Mouse (Mus musculus): Measurements from ENCODE around the gene Cul1.

Gene Cul1

DNA sequence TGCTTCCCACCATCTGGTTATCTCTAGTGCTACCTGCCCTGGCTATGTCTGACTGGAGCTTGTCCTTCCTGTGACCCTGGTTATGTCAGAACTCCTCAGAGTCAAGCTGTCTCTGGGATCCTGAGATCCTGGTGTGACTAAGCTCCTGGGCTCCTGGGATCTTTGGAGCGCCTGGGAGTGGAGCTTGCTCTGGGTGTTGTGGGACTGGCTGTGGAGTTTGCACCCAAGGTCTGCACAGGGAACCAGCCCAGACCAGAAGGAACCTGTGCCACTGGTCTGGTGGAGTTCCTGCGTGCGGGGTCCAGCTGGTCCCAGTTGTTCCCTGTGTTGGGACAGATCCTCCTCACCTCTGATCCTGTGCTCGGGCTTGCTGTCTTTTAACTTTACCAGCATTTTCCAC lies 41.4 kb downstream of the Cul1 start:
- DNase-seq = no peak

DNA sequence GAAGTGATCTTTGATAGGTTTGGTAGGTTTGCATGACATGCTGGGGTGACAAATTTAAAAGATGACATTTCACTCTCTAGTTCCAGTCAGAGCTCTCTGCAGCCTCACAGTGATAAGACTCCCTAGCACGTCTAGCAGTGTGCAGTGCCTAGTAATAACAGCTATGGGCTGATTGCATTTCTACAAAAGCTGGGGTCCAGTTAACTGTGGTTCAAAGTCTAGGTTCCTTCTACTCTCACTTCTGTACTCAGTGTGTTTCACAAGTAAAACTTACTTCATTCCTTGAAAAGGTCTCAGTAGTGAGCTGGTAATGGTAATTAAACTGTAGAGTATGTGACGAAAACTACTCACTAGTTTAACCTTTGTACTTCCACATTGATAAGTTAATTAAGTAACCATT lies 66.8 kb downstream of the Cul1 start:
- DNase-seq = no peak

DNA sequence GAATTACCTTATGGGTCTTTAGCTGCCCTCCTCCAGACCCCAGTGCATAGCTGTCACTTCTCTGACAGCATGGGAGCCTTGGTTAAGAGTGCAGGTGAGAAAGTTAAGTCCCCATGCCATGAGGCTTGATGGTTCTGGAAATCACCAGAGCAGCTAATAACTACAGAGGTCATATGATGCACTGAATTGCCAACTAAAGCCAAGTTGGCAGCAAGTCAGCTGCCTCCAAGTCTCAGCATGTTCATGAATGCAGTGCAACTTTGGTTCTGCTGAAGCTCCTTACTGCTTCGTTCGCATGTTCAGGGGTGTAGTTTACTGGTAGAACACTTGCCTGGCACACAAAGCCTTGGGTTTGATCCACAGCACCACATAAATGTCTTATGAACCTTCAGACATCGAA lies 69.2 kb downstream of the Cul1 start:
- DNase-seq = no peak

DNA sequence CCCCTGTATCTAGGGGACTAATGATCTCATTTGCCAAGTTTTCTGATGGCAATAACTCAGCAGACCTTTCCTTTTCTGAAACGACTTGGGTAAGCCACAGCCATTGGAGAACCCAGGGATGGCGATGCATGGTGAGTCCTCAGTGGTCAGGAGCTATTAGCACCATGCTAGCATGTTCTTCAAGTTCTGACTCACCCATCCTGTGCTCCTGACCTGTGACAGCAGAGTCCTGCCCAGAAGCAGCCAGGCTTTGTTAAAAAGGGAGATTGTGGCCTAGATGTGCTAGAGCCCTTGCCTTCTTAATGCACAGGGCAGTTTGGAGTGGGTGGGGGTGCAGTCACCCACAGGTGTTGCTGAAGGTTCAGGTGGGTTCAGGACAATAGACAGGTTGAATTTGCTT lies 71.8 kb downstream of the Cul1 start:
- no peak for DNase-seq

DNA sequence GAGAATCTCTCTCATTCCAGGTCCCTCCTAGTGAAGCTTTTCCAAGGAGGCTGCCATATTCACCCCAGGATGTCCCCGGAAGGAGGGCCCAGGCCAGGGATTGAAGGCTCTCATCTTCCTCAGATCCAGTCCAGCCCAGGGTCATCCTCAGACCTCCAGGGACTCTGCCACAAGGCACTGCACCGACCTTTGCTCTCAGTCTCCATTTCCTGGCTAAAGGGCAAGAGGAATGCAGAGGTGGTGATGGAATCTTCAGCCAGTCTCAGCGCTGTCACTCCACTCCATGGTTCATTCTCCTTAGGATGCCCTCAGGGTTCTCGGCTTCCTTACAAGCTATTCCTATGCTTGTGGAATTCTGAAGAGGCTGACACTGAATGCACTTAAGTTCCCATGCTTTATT lies 73.2 kb downstream of the Cul1 start:
- DNase-seq = no peak

DNA sequence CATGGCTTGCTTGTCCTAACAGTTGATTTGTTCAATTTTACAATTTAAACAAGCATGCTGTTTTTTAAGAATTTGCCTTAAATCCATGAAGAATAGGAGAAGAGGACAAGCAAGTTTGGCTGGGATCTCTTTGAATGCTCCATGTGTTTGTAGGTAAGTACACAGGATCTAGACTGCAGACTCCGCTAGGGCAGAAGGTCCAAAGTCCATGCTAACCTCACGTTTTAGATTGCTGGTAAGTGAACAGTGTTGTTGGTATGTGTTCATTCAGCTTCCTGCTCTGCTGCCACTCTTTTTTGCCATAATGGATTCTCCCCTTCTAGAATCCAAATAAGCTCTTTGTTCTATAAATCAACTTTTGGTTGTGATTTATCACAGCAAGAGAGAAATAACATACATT lies 73.9 kb downstream of the Cul1 start:
- DNase-seq = no peak

DNA sequence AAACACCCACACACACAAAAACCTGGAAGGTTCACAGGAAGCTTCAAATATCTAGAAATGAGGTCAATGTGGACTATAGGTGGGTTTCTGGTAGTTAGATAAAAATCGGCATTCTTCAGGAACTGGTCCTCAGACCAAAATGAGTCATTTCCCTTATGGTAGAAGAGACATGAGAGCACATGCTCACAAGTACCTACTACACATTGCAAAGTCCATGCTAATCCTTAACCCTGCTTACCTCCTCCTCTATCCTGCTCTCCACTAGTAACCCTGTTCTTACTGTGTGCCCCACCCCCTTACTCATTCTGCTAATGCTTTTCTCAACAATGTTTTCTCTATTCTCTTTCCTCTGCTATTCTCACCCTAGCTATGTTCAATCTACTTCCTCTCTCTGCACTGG lies 74.5 kb downstream of the Cul1 start:
- DNase-seq = no peak

DNA sequence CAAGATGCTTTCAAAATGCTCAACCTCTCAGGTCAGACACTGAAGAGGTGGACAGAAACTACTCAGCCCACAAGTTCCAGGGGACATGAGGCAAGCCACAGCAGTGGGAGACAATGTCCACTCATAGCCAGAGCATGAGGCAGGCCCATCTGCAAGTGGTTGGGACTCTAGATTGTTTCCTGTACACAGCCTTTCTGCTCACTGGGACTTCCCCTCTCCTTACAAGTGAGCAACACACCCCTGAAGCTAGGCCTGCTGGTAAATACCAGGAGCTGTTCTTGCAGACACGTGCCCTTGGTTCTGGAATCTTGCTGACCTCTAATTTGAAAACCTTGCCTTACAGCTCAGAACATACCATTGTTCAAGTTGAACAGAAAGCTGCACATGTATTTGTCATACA lies 79.3 kb downstream of the Cul1 start:
- no peak for DNase-seq

DNA sequence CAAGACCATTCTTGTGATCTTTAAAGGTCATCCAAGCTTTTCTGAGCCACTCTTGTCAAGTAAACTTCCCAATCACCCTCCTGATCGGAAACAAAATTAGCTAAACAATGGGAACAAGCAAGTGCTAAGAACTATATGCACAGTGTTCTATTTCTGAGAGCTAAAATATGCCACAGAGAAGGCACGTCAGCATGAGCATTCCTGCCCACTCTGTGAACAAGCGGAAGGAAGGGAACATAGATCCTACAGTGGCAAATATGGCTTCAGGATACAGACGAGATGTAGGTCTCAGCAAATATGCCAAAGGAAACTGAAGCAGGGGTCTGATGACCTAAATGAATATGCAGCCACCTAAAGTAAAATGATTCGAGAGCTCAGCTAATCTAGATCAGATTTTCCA lies 82.1 kb downstream of the Cul1 start:
- DNase-seq = no peak

DNA sequence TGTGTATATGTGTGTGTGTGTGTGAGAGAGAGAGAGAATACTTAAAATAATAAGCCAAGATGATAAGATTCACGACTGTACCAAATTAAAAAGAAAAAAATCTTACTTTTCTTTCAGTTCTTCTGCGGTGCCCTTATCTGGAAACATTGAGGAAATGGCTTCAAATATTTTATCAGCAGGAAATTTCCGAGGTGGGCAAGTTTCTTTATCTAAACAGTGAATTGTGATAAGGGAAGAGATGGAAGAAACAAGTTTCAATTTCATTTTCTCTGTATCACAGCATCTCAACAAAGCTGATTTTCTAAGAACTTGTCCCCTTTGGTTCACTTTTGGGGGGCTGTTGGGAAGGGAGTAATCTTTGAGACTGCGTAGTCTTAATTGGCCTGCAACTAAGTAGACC lies 99.1 kb downstream of the Cul1 start:
- no peak for DNase-seq

DNA sequence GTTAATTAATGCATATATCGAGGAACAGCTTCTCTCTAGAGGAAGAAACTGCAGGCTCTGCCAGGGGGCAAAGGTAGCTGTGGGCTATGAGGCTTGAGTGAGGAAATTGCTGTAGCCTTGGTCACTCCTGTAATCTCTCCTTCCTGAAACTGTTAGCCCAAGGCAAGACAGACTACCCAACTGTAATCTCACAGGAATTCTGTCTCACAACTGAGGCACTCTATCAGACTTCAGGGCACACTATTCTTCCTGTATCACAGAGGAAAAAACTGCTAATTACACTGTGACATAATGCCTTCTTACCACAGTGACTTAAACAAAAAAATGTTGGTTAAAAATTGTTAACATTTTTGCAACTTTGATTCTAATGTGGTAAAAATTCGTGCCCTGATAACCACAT lies 106.1 kb downstream of the Cul1 start:
- no peak for DNase-seq

DNA sequence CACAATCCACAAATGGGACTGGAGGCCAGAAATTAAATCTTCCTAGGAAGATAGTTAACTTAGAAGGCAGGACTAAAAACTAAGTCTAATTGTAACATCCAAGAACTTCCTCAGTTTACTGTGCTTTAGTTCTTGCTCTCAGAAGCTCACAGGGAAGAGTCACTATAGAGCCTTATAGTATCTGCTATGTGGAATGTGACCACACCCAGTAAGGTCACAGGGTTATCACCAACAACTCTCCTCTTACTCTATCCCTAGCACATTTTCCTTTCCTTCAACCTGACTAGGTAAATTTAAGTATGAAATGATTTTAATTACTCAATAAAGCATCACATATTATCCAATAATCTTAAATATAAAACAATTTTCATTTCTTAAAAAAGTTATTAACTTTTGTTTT lies 107.2 kb downstream of the Cul1 start:
- no peak for DNase-seq

DNA sequence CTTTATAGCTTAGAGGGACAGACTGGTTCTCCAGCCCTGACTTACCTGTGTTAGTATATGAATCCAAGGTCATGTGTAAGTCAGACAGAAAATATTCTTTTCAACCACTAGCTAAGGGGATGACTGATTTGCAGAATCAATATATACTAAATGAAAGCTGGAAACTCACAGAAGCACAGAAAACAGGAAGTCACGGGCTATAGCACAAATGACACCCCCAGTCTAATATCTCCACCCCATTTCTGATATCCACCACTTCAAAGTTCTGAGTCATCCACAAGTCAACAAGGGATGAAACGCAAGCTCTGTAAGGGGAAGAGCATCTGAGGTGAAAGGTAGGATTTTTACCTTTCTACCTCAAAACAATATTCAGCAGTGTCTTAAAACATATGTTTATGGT lies 107.6 kb downstream of the Cul1 start:
- no peak for DNase-seq

DNA sequence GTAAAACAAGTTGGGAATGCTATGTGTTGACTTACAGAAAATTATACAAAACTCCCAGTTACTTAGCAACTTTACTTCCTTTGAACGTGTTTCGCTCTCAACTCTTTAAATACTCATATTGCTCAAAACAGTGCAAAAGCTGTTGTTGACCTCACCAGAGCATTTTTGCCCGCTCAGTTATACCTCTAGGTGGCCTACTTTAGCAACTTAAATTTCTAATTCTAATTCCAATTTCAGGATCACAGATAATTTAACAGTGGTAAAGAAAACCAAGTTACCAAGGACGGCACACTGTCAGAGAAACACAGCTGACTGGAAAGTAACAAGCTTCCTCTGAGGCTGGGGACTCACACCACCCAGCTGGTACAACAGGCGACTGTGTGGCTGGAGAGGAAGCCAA lies 108.2 kb downstream of the Cul1 start:
- no peak for DNase-seq

DNA sequence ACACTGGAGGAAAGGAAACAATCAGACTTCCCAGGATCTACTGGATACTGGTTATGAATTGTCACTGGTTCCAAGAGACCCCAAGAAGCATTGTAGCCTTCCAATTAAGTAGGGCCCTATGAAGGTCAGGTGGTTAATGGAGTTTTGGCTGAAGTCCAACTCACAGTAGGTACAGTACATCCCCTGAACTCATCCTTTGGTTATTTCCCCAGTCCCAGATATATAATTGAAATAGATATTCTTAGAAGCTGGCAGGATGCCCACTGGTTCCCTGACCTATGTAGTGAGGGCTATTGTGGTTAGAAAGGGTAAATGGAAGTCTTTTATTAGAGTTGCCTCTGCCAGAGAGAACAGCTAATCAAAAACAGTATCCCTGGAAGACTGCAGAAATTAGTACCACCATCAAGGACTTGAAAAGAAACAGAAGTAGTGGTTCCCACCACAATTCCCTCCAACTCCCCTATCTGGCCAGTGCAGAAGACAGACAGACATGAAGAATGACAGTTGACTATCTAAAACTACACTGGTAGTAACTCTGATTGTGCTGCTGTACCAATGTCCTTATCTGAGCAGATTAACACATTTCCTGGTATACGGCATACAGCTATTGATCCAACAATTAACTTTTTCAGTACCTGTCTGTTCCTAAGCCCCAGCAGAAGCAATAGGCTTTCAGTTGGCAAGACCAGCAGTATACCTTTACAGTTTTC lies 112.3 kb downstream of the Cul1 start:
- no peak for DNase-seq

DNA sequence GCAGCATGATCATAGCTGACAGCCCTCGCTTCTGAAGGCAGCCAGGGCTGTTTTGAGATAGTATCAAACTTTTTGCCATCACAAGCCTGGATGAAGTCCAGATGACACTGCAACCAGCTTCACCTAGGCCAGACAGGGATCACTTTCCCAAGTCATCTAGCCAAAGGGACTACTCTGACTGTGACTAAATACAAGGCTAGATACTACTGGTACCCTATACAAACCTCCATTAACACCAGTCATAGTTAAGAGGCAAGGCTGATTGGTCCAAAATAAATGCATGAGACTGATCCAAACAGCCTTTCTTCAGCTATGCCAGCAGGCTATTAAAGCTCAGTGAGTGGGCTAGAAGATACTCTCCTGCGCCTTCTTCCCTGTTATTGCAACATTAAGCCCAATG lies 119.7 kb downstream of the Cul1 start:
- no peak for DNase-seq
